In the genomic region with DNA sequence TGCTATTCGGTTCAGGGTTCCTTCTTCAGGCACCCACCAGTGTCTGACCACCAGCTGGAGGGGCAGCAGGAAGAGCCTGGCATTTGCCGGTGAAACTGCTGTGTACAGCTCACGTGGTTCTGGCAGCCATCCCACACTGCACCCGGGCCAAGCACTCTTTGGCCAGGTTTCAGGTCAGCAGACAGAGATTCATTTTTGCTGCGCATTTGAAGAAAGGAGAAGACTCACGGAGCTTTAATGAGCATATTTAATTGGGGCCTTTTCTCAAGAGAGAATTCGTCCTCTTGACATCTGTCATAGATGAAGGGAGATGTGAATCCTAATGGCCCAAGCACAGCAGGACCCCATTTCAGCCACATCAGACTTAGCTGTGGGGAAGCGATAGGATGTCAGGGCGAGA, we compare ENCODE assay signal across 9 mouse cellular contexts.
DNase-seq lines count a peak whose midpoint lies in the region.
"Had no signal": no experiment of that assay in that cellular context is flagged by ENCODE, and none has a peak within 500 bp of the region (broad histone marks: within the 10 kb centered on the region; RNA-seq: fewer than 3 reads in every experiment).

No protein-coding gene starts in this region.

- DNase-seq in layer of hippocampus, postnatal 36 days = peak; percentile 2 to 31
- no peak for DNase-seq in layer of hippocampus, adult 9-10 months (ENCODE audit: low spot score)
- DNase-seq in adrenal gland, adult 8-10 months = peak; percentile 11
- DNase-seq in cerebellum, adult 18-20 months = peak; percentile 88 to 91
- DNase-seq in kidney, adult 9 months = peak; percentile 85
- DNase-seq in yolk sac, embryonic 10.5 days (ENCODE audit: low spot score) = no peak
- no peak for DNase-seq in thymus, postnatal 10 days (ENCODE audit: low spot score in 2 of 2)
- DNase-seq in thymus, adult 18-20 months = no peak
- DNase-seq: liver, embryonic 13.5 days had no signal

Comparison
In these comparisons a context has a peak if more than half of its experiments do, and no peak if none do; other contexts are left out.
1. DNase-seq: peak in layer of hippocampus, postnatal 36 days (2 of 2), adrenal gland, adult 8-10 months (single experiment), cerebellum, adult 18-20 months (2 of 2) and kidney, adult 9 months (single experiment); none in layer of hippocampus, adult 9-10 months (single experiment), yolk sac, embryonic 10.5 days (single experiment), thymus, postnatal 10 days (0 of 2) and thymus, adult 18-20 months (0 of 2).